Mouse (Mus musculus) E14TG2a.4 (cell line): Measurements from ENCODE around the gene Spata7.

ENCODE experiments used
- CTCF ChIP-seq: conservative IDR thresholded peaks from 2 replicates; pipeline ENCODE4 v1.5.1; 2014; ENCODE audit warnings: low read length
- POU5F1 ChIP-seq: IDR thresholded peaks from 2 replicates; pipeline ENCODE4 v1.6.1; 2014; ENCODE audit warnings: low read length, borderline replicate concordance

GRCm38 (mm10) chr12:98669086-98669485 is 41.1 kb downstream of the Spata7 start:
- TF ChIP-seq CTCF: no peak
- no peak for TF ChIP-seq POU5F1
